Mouse (Mus musculus) right cerebral cortex, postnatal 14 days (tissue): ENCODE data around the gene Fuca2.

ENCODE experiments used
- DNase-seq: peaks from one replicate; pipeline ENCODE4 v3.0.0; 2022

The Fuca2 gene

DNA sequence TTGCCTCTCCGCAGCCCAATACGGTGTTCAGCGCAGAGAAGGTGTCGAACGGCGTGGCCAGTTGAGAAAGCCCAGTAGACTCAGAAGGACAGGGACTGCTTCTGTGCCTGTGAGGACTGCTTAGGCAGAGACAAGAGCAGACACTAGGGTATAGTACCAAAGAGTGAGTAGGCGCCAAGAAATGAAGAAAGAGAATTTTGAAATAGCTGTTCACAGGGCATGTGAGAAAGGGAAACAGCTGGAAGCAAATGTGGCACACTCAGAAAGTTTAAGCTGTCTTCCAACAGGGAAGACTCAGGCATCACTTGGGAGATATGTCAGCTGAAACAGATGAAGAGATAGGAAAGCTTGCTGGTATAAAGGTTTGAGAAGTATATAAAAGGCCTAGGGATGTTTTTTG lies 37.4 kb downstream of the Fuca2 start:
- no peak for DNase-seq

DNA sequence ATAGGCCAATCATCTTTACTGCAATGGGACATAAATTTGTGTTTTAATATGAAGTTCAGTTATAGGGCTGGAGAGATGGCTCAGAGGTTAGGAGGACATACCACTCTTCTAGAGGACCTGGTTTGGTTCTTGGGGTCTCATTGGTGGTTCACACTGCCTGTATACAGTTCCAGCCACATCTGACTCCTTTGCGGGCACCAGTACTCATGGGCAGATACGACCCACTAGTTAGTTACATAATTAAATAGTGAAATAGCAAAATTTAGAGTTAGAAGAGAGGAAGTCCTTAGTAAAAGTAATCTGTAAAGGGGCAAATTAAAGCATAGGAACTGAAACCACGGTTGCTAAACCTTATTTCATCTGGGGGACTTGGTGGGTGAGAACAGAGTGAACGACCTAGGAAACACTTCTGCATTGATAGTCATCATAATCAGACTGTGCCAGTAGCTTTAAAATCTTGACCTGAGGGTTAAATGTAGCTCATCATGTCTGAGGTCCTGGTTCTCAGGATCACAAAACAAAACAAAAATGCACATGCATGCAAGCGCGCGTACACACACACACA lies 40.5 kb downstream of the Fuca2 start:
- no peak for DNase-seq

DNA sequence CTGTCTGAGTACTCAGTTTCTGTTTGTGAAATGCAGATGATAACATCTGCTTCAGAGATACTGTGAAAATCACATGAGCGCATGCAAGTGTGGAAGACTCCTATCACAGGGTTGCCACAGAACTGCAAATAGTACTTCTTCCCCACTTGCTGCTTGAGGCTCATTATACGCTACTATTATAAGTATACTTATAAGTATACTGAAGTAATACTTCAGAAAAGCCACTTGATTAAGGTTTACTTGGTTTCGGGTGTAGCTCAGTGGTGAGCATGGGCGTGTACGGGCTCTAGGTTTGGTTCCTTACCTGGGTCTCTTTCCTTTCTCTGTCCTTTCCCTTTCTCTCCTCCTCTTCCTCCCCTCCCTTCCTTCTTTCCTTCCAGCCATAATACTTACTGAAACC lies 42.4 kb downstream of the Fuca2 start:
- no peak for DNase-seq

DNA sequence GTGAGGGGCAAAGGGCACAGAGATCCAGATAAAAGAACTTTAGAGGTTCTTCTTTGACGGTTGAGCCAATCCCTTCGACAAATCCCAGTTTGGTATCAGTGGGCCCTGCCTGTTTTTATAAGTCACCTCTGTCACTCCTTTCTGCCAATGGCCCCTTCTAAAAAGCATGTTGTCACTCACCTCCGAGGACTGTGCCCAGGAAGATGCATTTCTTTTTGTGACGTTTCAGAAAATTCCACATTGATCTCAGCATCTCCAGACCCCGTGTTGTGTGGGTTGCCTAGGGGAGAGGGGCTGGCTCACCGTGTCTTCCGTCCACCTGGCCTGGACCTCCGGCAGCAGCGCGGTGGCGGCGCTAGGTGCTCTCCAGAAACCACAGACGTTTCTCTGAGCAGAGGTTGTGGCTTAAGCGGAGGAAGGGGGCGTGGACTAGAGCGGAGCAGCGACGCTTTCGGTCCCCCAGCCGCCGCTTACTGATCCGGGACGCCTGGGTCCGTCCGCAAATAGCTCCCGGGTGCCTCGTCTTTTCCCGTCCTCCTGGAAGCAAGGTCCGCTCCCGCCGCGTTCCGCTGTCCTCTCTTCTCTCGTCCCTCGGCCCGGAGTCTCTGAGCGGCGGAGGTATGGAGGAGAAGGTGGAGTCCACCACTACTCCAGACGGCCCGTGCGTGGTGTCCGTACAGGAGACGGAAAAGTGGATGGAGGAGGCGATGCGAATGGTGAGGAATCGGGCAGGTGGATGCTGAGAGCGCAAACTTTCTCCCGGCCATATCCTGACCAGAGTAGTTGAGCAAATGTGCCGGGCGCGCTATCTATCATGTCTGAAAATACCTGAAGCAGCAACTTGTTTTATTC lies 53.5 kb downstream of the Fuca2 start, which contains the start of the genes Adat2 and Pex3:
Adat2 (plus strand) TSS at position 249 of the 852 bp plus-strand sequence.
Pex3 (minus strand) TSS at position 497 of the 852 bp plus-strand sequence.
- DNase-seq = peak; percentile 88

DNA sequence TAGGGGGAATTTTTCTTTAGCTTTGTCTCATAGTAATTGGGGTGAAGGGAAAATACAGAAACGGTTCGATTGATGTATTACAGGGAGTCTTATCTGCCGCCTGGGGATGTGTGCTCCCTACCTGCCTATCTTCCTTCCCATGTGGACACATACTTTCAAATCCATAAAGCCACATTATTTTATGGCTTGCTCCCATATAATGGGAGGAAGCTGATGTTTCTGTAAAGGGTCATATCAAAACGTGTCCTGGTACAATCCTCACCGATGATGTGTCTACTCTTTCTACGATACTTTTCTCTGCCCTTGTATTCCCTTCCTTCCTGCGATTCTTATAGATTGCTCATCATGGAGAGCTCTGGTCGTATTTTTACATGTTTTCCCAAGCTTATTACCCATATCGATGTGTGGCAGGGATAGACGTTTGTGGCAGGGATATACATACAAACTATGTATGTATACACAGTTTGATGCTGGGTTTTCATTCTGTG lies 54.2 kb downstream of the Fuca2 start:
- no peak for DNase-seq

DNA sequence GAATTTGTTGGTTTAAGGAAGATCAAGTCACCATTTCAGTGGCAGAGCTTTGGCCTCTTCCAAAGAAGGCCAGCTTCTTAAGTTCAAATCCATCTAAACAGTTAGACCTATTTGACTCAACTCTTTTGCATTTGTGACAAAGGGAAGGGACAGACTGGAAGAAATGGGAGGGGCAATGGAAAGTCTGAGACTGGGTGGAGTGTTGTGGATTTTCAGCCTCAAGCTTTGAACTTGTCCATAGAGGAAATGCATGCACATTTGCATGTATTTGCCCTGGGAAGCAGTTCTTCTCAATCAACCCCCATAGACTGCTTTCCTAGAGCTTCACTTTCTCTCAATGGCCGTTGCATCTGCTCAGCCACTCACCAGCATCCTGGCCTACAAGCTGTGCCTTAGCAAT lies 55.0 kb downstream of the Fuca2 start:
- DNase-seq = no peak

DNA sequence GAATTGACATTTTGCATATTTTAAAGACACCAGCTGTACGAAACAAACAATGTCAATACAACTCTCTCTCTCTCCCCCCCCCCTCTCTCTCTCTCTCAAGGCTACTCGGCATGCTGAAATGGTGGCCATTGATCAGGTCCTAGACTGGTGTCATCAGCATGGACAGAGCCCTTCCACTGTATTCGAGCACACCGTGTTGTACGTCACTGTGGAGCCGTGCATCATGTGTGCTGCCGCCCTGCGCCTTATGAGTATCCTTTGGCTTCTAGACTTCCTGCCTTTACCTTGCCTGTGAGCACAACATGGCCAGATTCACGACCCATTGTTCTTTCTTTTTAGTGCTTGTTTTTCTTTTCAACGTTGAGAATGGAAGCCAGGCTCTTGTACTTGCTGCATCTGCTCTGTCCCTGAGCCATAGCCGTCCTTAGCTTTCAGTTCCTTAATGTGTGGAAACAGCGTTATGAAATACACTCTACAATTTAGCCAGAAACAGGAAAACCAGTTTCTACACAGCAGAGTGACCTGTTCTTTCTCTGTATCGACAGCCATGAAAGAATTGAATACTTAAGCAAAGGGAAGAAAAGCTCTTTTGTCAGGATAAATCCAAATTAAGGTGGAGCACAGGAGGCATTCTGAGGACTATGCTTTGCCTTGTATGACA lies 60.8 kb downstream of the Fuca2 start:
- no peak for DNase-seq

DNA sequence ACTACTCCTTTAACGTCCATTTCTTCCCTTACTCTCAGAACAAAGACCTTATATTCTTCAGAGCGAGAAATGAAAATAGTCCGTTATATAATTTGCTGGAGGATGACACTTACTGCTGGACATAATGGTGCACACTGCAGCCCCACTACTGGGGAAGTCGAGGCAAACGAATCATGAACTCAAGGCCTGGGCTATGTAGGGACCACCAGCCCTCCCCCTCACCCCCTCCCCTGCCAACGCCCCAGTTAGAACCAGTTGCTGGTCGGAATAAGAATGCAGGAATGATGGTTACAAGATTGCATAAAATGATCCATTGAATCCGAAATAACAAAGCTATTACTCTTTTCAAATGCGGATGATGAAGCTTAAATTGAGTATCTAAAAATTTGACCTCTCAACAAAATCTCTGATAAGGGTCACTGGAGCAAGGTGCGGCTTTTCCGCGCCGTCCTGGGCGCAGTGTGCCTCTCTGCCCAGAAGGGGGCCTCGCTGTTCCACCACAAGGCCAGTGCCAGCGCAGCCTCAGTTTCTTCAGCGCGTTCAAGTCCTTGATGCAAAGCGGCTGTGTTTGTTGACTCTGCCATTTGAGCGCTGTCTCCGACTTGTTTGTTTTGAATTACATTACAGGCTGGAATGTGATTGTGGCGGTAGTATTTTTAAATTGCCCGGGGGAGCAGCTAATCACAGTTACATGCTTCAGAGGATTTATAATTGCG lies 65.2 kb downstream of the Fuca2 start:
- DNase-seq = peak; percentile 74

DNA sequence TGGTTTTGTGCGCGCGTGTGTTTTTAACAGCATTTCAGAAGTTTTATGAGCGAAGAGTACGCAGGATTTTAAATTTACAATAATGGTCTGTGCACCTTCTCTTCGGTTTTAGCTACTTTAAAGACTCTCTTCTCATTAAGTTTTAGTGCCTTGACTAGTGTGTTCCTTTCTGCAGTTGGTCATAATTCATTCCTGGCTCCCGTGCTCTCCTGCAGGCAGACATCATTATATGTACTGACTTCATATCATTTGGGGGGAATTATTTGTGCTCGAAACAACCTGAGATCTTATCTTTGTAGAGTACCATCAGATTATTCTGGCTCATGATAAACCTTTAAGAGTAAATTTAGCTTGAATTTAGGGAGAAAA lies 65.7 kb downstream of the Fuca2 start:
- no peak for DNase-seq

DNA sequence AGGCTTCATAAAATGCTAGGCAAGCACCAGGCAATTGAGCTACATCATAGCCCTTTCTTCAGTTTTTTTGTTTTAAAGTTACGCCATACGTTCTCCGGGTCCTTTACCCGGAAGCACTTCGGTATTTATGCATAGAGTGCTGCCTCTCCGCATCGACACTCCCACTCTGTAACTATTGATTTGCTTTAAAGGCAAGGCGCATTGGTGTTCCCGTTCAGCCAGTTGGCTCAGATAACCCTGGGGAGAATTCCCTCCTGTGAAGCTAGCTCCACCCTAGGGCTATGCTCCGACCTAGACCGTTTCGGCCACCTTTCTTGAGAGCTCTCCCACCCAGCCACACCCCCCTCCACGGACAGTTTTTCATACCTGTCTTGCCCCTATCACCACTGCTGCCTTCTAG lies 67.1 kb downstream of the Fuca2 start:
- no peak for DNase-seq
